Mouse (Mus musculus): Measurements from ENCODE around the gene Kdm1b.

Kdm1b gene

DNA sequence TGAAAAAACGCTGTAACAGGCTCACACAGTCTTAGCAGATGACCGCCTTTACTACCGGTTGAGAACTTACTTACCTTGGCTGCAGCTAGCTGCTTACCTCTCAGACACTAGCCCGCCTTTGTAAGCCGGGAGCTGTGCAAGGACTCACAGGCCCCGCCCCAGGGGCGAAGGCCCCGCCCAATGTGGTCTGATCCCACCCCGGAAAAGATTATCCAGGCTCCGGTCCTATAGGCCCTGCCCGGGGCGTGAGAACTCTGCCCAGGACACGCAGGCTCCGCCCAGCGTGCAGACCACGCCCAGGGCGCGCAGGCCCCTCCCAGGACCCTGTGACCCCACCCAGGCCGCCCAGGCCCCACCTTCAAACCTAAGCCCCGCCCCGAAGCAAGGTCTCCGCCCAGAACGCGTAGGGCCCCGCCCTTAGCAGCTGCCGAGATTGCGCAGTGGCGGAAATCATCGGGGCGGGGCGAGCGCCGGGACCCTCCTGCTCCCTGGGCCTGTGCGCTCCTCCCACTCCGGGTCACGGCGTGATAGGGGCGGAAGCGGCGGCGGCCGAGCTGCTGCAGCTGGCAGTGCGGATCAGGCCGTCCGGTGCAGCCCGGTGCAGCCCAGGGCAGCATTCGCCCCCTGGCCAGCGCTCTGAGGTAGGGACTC lies at the start of gene Kdm1b:
Gene Kdm1b, plus strand, starts transcription at position 470 of the 651 bp plus-strand sequence.
- DNase-seq: peak; percentile 99

DNA sequence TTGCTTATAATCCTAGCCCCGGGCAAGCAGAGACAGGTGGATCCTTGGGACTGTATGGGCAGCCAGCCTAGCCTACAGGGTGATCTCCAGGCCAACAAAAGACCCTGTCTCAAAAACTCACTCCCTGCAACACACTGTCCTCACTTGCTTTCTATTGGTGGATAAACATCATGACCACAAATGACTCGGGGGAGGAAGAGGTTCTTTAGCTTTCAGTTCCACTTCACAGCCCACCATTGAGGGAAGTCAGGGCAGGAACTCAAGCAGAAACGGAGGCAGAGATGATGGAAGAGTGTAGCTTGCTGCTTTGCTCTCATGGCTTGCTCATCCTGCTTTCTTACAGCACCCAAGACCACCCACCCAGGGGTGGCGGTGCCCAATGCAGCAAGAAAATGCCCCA lies 45.9 kb upstream of the Kdm1b start:
- no peak for DNase-seq

DNA sequence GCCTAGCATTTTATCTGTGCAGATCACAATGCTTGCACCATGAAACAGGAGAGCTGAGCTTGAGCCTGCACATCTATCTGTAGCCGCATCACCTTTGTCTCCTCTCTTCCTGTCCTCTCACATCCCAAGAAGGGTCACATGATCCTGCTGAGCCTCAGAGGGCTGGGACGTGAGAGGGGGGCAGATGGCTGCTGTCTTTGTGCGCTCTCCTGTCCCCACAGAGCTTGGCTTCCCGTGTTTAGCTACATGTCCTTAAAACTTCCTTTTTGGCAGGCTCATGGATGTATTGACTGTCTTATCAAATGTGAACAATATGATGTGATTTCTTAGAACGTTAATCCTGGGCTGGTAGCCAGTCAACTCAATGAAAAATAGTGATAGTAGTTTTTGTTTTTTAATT lies 43.8 kb upstream of the Kdm1b start:
- peak; percentile 34 to 69 for DNase-seq

DNA sequence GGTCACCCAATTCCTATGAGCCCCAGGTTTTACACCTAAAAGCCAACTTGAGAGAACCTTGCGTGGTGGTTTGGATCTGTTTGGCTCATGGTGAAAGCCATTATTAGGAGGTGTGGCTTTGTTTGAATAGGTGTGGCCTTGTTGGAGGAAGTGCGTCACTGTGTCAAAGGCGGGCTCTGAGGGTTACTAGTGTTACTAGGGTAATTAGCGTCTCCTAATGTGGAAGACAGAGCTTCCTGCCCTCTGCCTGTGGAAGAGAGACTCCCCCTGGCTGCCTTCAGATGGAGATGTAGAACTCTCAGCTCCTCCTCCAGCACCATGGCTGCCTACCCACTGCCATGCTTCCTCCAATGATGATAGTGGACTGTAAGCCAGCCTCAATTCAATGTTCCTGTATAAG lies 41.7 kb upstream of the Kdm1b start:
- no peak for DNase-seq

DNA sequence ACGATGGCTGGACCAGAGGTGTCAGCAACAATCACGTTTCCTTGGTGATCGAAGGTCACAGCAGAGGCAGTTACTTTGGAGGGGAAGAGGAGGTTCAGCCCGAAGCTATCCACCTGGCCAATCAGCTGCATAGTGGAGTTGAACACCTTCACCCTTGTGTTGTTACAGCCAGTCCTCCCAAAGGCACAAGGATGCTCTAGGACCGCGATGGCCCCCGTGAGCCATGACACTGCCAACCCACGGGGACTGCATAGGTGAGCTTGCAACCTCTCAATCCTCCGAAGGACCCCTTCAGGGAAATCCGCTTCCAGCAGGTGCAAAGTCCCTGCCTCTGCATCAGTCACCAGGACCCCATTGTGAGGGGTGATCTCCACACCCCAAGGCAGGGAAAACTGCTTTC lies 29.6 kb upstream of the Kdm1b start:
- no peak for DNase-seq

DNA sequence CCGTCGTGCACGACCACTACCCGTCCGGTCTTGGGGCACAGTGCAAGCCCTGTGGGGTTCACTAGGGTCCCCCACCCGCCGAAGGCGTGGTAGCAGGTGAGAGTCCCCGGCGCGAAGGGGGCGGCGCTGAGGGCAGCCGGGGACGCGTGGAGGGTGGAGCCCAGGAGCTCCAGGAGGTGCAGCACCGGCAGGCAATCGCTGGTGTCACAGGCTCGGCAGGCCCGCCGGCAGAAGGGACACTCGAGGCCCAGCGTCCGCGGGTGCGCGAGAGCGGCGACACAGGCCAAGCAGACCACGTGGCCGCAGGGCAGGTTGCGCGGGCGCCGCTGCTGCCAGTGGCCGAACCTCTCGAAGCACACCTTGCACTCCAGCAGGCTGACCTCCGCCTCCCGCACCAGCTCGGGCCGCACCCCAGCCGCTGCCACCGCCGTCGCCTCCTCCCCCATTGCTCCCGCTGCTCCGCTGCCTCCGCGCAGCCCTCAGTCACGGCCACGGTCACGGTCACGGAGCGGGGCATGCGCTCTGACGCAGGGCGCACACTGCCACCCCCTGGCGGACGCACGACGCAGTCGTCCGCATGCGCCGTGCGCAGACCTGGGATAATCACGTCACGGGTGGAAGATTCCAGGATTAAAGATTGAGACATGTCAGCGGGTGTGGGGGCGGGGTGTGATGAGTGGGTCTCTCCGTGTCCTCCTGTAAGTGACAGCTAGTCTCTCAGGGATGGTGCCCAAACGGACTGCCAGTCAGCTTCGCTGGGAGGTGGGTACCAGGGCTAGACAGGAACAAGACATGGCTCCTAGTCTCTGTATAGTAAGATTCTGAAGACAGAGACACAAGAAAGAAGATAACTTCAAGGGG lies 28.7 kb upstream of the Kdm1b start, which contains the start of gene Nhlrc1:
Gene Nhlrc1, minus strand, starts transcription at position 517 of the 861 bp plus-strand sequence.
- peak; percentile 74 to 81 for DNase-seq

DNA sequence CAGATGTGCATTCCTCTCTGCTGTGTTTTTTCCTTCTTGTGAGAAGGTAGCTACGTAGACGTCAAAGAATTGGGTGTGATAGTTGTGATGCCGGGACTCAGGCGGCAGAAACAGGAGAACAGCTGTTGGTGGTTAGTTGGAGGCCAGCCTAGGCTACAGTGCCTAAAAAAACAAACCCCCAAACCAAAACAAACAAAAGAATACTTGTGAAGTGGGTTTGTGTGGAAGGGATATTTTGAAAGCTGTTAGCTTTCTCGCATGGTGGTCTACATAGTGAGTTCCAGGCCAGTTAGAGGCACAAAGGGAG lies 28.2 kb upstream of the Kdm1b start:
- peak in 1 of 2 experiments; percentile 14 for DNase-seq

DNA sequence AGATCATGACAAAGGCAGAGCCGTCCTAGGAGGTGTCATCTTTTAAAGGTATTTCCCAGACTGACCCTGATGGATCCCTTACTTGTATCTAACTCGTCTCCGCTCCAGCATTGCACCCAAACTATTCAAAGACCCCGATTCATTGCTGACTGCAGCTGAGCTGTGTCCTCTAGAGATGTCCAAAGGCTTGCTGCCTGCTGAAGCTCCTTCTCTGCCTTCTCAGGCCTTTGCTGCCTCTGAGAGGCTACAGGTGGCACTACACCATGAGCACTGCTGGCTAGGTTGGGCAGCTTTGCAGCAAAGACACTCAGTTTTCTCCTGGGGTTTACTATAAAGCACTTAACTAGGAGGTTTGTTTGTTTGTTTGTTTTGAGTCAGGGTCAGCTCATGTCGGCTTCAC lies 26.0 kb upstream of the Kdm1b start:
- peak; percentile 50 to 60 for DNase-seq

DNA sequence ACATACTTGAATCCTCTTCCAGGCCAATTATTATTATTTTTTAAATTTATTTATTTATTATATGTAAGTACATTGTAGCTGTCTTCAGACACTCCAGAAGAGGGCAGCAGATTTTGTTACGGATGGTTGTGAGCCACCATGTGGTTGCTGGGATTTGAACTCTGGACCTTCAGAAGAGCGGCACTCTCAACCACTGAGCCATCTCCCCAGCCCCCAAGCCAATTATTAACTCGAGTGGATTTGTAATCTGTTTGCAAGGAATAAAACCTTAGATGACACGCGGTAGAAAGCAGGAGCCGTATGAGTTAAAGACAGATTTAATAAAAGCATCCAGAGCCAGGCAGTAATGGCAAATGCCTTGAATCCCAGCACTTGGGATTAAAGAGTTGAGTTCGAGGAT lies 23.5 kb upstream of the Kdm1b start:
- no peak for DNase-seq

DNA sequence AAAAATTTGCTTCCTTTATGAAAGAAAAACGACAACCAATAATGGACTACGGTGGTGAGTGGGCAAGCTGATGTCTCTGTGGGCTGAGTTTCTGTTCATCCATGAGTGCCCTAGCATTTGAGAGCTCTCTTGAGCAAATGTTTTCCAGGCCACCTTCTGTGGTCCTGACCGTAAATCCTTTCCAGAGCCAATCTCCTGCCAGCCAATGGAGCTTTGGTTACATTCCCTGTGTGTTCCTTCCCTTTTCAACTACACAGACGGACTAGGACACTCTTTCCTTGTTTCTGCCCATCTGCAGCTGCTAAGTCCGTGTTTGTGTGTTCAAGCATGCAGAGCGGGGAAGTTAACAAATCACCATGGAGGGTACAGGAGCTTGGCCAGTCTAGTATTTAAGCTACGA lies 22.5 kb upstream of the Kdm1b start:
- DNase-seq: no peak

DNA sequence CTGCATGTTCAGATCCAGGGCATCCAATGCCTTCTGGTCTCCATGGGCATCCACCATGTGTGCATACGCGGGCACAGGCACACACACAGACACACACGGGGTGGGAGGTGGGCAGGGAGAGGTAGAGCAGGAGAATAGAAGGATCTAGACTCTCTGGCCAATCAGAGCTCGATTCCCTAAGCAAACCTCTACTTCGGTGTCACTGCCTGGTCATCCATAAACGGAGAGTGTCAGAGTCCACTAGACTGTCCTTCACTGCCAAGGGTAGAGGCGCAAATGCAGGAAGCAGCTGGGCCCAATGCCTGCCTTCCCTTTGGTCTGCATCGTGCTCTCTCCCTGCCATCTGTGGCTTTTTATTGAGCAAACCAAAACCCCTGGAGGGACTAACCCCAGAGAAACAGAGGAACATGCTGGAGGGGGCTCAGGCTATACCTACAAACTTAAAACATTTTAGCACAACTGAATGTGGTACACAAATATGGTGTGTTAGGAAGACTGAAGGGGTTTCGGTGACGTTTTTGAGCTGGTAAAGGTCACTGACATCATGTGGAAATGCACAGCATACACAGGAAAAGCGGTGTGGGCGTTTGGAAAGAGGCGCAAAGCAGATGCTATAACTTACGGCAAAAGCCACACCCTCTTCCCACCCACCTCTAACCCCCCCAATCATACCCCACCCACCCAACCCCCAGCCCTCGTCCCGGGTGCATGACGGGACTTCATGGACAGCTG lies 12.8 kb upstream of the Kdm1b start:
- DNase-seq: no peak

DNA sequence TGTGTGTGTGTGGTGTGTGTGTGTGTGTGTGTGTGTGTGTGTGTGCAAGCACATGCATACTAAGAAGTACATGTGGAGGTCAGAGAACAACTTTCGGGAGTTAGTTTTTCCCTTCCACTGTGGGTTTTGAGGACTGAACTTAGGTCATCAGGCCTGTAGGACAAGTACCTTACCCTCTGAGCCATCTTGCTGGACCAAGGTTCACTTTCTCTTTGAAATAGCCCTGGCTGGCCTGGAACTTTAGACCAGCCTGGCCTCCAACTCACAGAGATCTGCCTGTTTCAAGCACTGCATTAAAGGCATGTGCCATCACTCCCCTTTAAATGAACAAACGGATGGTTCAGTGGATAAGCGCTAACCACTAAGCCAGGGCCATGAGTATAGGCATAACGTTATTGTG lies 9.7 kb upstream of the Kdm1b start:
- DNase-seq: no peak

DNA sequence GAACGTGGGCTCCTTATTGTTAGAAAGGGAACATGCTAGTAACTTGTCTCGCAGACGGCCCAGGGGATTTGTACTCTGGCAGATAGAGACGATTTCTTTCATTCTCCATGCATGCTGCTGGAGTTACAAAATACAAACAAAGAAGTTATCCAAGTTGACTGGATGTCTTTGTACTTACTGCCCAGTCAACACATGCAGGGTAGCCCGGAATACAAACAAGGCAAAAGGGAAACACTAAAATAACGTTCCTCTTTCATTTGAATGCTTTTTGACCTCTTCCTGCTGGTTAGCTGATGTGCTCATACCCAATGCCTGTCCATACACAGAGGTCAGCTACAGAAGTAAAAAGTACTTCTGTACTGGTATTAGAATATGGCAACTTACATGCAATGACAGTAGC lies 5.4 kb upstream of the Kdm1b start:
- no peak for DNase-seq

DNA sequence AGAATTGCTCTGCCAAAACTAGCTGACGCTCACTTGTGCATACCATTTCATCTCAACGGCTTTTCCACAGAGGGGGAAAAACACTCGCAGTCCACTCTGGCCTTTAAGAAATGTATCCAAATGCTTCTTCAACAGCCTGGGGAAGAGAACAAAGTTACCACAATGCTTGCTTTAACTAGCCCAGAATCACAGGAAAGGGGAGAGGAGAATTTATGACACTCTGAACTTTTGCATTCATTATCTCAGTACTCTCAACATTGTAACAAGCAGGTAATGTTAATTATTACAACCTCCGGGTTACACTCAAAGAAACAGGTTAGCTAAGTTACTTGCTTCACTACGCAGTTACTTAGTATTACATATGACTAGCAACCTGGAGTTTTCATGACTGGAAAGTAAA lies 3.2 kb upstream of the Kdm1b start:
- no peak for DNase-seq

DNA sequence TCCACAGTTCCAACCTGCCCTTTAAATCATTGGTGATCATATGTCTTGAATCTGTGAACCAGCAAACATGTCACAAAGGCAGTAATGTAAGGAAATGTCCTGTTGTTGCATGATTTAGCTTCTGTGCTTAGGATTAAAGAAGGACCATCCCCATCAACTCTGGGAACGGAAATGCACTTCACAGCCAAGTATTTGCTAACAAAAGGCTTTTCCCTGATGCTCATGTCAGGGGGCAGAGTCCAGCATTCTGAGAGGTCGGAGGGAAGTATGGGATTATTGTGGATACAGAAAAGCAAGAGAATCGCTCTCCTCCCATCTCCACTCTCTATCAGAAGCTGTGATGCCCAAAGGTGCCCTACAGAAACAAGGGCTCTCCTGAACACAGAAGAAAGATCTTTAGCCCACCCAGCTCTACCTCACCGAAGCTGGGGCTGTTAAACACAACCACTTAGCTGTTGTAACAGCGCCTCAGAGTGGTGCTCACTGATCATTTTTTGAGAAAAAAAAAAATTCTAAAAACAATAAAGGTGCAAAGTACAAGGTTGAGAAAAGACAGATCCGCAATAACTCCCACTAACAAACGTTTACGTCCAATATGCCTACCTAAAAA lies 1.2 kb upstream of the Kdm1b start:
- DNase-seq: no peak

DNA sequence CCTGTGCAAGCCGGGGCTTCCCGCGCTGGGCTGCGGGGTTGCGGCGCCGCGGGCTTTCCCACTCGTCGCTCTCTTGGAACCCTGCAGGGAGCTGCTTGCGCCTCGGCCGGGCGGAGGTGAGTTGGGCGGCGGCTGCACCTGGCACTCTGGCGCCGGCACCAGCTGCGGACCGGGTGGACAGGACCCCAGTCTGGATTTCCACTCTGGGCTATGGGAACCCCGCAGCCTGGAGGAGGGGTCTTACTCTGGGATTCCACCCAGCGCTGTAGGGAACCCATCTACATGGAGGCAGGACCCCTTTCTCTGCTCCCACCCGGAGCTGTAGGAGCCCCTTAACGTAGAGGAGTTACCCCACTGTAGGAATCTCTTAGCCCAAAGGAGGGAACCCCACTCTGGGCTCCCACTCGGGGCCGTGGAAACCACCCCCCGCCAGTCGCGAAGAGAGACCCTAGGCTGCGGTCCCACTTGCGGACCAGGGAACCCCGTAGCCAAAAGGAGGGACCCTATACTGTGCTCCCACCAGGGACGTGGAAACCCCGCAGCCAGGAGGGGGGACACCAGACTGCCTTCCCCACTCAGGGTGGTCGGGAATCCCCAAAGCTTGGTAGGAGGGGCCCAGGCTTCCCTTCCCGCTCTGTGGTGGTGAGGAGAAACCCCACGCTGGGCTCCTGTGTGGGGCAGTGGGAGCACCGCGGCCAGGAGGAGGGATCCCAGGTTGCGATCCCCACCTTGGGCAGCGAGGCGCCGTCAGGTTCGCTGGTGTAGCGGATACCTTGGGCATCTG lies 726 bp downstream of the Kdm1b start:
- peak; percentile 6 to 18 for DNase-seq

DNA sequence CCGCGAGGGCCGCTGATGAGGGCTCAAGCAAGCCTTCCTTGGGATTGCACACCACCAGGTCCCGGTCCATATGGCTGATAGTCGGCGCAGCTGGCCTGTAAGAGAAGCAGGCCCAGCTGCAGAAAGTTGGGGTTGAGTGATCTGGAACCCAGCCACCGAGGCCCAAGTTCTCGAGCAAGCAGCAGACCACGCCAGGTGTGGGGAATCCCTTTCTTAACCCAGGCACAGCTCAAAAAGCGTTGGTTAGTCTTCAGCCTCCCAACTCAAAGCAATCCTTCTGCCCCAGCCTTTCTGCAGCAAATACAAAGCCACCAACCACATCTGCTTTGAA lies 1.3 kb downstream of the Kdm1b start, which contains the start of gene Tpmt:
Gene Tpmt, minus strand, starts transcription at position 121 of the 331 bp plus-strand sequence.
- DNase-seq: no peak

DNA sequence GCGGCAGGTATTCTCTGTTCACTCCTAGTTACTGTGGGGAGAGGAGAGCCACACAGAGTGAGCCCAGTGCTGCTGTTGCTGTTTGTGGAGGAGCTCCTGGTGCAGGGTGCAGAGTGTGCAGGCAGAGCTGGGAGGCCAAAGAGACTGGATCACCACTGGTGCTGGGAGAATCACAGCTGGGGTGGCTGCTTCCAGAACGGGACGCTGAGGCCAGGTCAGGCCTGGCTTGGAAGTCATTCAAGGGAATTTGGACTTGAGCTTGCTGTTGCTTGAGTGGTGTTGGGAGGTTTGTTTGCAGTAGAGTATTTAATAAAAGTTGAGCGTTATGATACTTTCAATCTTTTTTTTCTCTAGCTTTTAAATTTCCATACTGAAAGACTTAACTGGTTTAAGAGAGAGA lies 4.7 kb downstream of the Kdm1b start:
- peak in 1 of 2 experiments; percentile 8 for DNase-seq

DNA sequence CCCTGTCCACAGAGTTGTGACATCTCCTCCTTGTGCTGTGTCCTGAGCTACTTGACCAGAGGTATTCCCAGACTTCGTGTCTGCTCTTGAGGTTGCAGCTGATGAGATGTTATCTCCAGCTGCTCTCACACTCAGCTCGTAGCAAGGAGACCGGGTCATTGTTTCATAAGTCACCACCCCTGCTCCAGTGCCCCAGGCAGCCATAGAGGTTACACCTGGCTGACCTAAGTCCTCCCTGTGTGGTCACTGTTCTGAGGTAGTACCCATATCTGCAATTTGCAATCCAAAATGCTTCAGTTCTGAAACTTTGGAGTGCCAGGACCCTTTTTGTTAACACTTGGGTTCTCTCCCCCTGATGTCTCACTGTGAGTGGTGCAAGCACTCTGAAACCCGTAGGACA lies 6.7 kb downstream of the Kdm1b start:
- DNase-seq: no peak

DNA sequence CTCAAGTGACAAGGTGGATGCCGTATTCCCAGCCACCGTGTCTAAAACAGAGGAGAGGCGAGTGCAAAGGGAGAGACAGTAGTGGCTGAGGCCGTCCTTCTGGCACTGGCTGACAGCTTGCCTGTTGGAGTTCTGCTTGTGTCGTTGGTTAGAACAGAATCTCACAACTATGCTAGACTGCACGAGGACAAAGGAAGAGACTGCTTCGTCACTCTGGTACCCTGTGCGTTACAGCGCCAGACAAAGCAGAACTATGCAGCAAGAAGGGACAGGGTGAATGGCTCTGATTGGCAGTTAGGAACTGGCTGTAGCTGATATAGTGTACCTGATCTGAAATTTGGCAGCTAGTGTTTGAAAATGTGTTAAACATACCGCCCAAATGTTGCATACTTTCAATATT lies 10.7 kb downstream of the Kdm1b start:
- no peak for DNase-seq

DNA sequence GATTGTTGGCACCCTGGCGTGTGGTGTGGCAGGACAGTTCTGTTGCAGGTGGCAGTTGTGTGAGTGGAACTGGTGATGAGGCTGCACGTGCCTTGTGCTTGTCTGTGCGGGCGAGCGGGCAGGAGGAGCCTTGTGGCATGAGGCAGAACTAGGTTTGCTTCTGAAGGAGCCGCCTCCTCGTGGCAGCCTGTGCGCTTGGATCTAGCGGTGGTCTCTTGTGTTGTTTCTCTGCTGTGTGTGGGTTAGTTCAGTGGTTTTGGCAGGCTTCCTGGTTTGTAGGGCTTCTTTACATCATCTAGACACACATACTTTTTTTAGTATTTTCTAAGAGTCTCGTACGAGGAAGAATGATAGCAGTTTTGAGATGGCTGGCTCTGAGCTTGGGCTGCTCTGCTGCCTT lies 12.8 kb downstream of the Kdm1b start:
- no peak for DNase-seq

DNA sequence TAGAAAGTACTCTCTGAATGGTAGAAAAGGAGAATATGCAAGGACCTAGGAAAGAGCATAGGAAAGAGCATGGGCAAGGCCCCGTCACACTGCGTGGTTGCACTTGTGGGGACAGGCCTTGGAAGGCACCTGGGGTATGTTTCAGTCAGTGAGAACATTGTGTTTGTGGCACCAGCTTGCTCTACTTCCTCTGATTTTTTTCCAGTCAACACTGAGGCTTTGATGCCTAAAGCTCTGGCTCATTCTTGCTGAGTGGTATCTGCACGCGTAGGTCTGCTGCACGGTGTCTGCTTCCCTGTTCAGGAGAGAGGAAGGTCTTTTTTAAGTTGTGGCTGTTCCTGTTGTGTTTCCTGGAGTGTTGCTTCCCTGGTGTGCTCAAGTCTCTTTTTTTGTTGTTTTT lies 13.5 kb downstream of the Kdm1b start:
- no peak for DNase-seq

DNA sequence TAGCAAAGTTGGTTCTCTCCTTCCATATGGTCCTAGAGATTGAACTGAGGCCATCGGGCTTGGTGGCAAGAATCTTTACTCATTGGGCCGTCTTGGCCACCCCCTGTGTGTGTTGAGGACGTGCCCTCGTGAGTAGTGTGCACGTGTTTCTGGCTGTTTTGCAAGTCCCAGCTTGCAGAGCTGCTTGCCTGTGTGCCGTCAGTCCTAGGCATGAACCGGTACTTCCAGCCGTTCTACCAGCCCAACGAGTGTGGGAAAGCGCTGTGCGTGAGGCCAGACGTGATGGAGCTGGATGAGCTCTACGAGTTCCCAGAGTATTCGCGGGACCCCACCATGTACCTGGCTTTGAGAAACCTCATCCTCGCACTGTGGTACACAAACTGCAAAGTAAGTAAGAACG lies 19.5 kb downstream of the Kdm1b start:
- DNase-seq: no peak
